Mouse (Mus musculus): ENCODE measurements around the gene Tgfb1i1.

Gene Tgfb1i1

GRCm38 (mm10) chr7:128288923-128289544, 42.4 kb downstream of the Tgfb1i1 start:
- no peak for DNase-seq (ENCODE audit: low spot score)

DNA sequence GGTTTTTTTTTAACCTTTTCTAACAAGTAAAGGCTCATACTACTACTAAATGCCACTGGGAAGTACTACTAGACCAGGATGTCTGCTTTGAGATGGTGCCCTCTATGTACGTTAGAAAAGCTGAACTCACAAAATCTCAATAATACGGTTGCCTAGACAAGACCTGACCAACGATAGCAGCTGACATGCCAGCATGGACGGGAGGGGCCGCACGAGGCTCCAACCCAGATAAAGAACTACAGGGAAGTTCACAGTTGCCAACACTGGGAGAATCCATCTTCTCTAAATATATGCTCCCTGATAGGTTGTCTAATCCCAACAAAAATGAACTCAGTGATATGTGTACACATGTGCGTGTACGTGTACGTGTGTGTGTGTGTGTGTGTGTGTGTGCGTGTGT, 48.2 kb downstream of the Tgfb1i1 start:
- DNase-seq (ENCODE audit: low spot score): no peak

DNA sequence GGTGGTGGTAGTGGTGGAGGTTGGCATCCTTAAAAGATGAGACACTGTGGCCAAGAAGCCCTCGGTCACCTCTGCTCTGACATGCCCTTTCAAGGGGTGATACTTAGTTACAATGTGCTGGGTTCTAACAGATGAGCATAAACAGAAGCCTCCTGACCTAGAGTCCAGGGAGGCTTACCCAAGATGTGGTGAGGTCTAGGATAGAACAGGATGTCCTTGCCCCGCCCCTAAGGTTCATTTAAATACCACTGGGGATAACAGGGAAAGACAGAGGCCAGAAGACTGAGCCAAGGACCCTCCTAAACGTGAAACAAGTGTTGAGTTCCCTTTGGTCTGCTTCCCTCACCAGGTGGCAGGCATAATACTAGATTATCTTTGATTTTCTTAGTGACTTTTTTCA, 49.9 kb downstream of the Tgfb1i1 start:
- no peak for DNase-seq (ENCODE audit: low spot score)

- no peak for DNase-seq (ENCODE audit: low spot score)
Observed at GRCm38 (mm10) chr7:128297291-128297616, 50.6 kb downstream of the Tgfb1i1 start.

GRCm38 (mm10) chr7:128297617-128298480, 51.2 kb downstream of the Tgfb1i1 start, which contains the start of gene BC017158:
BC017158 (minus strand) TSS chr7:128298170.
- DNase-seq (ENCODE audit: low spot score): peak; percentile 68

DNA sequence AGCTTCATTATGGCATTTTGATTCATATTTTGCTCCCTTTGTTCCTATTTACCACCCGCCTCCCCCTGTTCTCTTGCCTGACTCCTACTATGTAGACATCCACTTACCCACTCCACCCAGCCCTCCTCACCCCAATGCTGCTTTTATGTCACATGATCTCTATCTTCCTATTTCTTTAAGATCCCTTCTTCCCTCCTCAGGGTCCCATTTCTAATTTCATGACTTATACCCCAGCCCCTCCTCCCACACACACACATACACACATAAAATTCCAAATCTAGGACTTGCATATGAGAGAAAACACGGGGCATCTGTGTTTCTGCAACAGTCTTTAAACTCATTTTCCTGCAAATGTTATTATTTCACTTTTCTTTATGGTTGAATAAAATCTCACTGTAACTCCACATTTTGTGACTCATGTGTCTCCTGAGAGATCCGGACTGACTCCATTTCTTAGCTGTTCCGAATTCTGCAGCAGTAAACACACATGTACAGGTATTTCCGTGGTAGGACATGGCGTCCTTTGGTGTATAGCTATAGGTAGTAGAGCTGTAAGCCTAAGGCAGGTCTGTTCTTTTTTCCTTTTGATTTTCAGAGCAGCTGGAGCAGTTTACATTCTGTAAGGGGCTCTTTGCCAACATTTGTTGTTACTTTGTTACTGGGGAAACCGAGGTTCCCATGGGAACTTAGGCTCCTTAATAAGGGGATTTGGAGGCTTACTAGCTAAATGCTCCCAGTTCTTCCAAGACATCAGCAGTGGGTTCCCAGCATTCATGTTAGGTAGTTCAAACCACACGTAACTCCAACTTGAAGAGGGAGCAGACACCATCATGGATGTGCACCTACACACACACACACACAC, 52.1 kb downstream of the Tgfb1i1 start:
- no peak for DNase-seq (ENCODE audit: low spot score)

GRCm38 (mm10) chr7:128300952-128301351, 54.3 kb downstream of the Tgfb1i1 start:
- no peak for DNase-seq (ENCODE audit: low spot score)

DNA sequence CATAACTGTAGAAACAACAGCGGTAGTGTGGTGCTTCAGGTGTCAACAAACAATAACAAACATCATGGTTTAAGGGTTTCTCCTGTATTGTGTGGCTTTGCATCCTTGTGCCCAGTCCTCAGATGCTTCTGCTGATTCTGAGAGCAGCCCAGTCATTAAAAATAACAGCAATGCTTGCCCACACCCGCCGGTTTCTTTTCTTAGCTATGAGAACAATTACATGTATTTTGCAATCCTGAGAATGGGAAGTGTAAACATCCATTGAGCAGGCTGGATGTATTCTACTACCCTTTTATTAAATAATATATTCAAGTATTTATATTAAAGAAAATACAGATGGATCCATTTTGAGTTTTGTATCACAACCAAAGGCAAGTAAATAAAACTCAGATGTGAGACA, 55.5 kb downstream of the Tgfb1i1 start:
- no peak for DNase-seq (ENCODE audit: low spot score)

GRCm38 (mm10) chr7:128304198-128304597, 57.6 kb downstream of the Tgfb1i1 start:
- no peak for DNase-seq (ENCODE audit: low spot score)

GRCm38 (mm10) chr7:128304907-128305306, 58.3 kb downstream of the Tgfb1i1 start:
- no peak for DNase-seq (ENCODE audit: low spot score)

All from T-cell, adult 2 months (primary cell).